Mouse (Mus musculus) gastrocnemius, adult 2 months (tissue): ENCODE measurements around the gene Slc34a3. TPM values are rescaled to one million over a fixed set of nuclear protein-coding genes. Genes with fewer than 3 reads are reported as not detected.

Source experiments
- DNase-seq: peaks from one replicate; pipeline ENCODE4 v3.0.0; 2022
- H3K27ac ChIP-seq: fragments of 200-600 bp; 2 replicates; pipeline ENCODE4 v1.8.1; 2022; ENCODE audit warnings: mild to moderate bottlenecking
- H3K4me3 ChIP-seq: fragments of 200-600 bp; 2 replicates; pipeline ENCODE4 v1.8.1; 2022; ENCODE audit warnings: mild to moderate bottlenecking, moderate library complexity
- CTCF ChIP-seq: fragments of 200-600 bp; IDR thresholded peaks from 2 replicates; pipeline ENCODE4 v1.8.1; 2022; ENCODE audit warnings: antibody characterized with exemption, mild to moderate bottlenecking, moderate library complexity
- intact Hi-C: fragments of 180-260 bp; cut with DNase I; formaldehyde crosslinking; loops from one replicate; pipeline ENCODE4 v1.15.1; 2025
- total RNA-seq, 2 experiments: library from RNA; stranded (reverse); gene quantifications; 2 replicates each; pipeline ENCODE4 v1.2.3; 2021

Slc34a3 gene
- total RNA-seq, 2 experiments from 2014 or later, result not detected

DNA sequence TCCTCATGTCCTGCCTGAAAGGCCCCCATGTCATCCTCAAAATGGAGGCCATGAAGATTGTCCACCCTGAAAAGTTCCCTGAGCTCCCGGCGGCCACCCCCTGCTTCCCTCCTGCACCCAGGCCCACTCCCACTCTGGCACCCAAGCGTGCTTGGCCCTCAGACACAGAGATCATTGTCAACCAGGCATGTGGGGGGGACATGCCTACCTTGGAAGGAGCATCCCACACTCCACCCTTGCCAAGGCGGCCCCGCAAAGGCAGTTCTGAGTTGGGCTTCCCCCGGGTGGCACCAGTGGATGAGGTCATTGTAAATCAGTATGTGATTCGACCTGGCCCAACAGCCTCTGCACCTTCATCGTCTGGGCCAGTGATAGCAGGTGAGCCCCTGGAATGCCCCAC lies 9.2 kb upstream of the Slc34a3 start:
- no peak for DNase-seq
- H3K27ac ChIP-seq, result no peak overlapping the region
- intact Hi-C loops, result no loop called here
- no peak overlapping the region for H3K4me3 ChIP-seq
- no peak for TF ChIP-seq CTCF

DNA sequence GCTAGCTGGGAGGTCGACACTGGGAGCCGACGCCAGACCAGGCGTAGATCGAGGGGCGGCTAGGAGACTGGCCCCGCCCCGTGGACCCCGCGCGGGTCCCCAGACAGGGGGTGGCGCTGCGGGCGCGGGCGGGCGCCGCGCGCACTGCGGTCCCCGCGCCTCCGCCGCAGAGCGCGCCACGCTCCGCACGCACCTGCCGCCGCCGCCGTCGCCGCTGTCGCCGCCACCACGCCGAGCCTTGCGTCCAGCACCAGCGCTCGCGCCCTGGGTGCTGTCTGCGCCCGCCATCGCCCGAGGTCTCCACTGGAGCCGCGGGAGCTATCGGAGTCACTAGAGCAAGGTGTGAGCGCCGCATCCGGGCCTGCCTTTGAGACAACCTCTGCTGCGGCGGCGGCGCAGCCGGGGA lies 7.9 kb upstream of the Slc34a3 start, which contains the start of the genes Rnf208 and Cysrt1:
Gene Rnf208 (plus strand): TSS at position 155 of the 406 bp plus-strand sequence.
Gene Cysrt1 (minus strand): TSS at position 352 of the 406 bp plus-strand sequence.
- Histone ChIP-seq H3K27ac (peak within 1 kb of the TSS; percentile 71), H3K4me3 (peak within 1 kb of the TSS; percentile 65)
- no peak for TF ChIP-seq CTCF
- intact Hi-C loops, result no loop called here
- DNase-seq, result no peak

DNA sequence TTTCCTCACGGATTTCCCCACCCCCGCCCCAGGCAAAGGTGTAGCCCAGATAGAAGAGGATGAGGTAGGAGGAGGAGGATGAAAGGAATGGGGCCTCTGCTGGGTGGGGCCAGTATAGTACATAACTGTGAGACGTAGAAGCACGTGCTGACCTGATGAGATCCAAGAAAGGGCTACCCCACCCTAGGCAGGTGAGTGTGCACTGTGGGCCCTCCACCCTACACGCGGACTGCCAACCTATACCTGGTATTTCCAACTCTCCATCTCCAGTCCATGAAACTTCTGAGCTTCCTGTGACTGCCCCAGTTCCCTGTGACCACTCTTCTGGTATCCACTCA lies 7.2 kb upstream of the Slc34a3 start:
- DNase-seq, result no peak
- no peak for TF ChIP-seq CTCF
- intact Hi-C loops, result no loop called here
- Histone ChIP-seq H3K4me3 (peak overlapping the region; percentile 65), H3K27ac (no peak overlapping the region)

DNA sequence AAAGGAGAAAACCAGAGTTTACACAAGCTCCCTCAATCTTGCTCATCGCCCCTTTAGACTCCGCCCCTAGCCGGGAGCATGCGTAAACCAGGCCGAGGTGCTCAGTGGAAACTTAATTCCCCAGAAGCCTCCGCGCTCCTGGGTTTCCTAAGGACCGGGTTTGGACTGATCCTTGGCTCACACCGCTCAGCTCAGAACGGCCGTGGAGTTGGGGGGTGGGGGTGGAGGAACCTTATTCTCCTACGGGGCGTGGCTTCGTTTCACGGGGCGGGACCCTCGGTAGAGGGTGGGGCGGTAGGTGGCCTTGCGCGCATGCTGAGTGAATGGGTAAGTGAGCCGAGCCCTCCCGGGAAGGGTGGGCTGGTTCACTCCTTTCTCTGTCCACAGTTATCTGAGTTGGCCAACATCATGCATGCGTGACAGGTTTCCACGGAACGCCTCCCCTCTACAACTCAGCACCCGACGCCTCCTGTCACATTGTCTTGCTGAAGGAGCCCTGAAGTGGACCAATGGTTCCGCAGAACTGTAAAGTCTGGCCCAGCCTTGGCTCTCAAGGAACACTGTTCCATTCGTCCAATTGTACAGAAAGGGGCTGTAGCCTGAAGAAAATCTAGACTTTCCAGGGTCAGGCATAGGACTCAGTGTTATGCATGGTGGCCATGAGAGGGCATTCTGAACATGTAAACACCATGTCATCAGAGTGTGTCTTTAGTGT lies 6.7 kb upstream of the Slc34a3 start:
- TF ChIP-seq CTCF, result no peak
- intact Hi-C loops, result no loop called here
- H3K4me3 ChIP-seq, result peak overlapping the region; percentile 65
- H3K27ac ChIP-seq, result peak overlapping the region; percentile 71
- peak; percentile 80 for DNase-seq

DNA sequence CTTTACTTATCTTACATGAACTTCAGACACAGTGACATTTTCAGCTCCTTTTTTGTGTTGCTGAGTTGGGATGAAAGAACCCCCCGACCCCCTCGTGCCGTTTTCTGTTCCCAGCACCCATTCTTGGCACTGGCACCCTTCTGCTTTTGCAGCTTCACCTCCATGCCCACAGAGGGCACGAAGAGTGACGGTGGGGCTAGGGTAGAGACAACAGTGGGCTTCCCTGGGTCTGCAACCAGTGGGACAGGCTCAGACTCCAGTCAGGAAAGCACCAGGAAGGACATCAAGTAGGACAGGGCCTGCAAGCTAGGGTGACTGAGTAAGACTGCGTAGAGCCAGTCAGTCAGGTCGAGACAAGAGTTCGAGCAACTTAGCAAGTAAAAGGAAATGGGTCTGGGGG lies 6.1 kb upstream of the Slc34a3 start:
- Histone ChIP-seq H3K27ac (peak overlapping the region; percentile 71), H3K4me3 (peak overlapping the region; percentile 65)
- intact Hi-C loops, result no loop called here
- DNase-seq, result no peak
- TF ChIP-seq CTCF, result no peak

DNA sequence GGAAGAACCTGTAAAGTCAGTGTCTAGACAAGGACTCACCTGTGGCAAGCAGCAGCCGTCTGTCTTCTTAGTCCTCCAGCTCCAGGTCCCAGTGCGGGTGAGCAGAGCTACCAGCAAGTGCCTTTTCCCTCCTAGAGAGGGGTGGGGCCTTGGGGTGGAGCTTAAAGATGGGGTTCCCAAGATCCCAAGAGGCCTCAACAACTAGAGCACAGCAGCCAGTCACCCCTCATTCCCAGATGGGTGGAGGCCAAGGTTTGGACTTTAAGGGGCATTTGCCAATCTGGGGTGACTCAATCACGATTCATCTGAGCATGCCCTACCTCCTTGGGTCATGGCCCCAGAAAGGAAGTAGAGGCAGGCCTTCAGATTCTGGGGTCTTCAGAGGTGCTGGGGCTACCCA lies 5.6 kb upstream of the Slc34a3 start:
- intact Hi-C loops, result no loop called here
- no peak overlapping the region for H3K27ac ChIP-seq

DNA sequence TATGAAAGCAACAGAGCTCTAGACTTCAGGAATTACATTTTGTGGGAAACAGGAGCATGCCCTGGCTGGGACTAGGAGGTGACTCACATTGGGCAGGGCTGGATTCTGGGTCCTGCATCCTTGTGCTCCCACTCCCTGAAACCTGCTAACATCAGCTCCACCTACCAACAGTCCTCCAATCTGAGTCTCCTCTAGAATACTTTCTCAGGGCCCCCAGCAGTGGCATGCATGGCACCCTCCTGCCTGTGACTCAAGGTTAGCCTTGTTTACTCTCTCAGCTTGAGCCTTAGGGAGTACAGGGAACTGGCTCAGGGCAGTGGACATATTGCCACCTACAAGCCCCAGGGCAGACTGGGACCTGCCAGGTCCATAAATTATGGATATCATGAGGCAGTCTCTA lies 3.9 kb upstream of the Slc34a3 start:
- intact Hi-C loops, result no loop called here
- H3K4me3 ChIP-seq, result no peak overlapping the region
- no peak for TF ChIP-seq CTCF

More for the DNA sequence above, 5.6 kb upstream of the Slc34a3 start:
- no peak for TF ChIP-seq CTCF
- H3K4me3 ChIP-seq, result no peak overlapping the region
- DNase-seq, result no peak

DNA sequence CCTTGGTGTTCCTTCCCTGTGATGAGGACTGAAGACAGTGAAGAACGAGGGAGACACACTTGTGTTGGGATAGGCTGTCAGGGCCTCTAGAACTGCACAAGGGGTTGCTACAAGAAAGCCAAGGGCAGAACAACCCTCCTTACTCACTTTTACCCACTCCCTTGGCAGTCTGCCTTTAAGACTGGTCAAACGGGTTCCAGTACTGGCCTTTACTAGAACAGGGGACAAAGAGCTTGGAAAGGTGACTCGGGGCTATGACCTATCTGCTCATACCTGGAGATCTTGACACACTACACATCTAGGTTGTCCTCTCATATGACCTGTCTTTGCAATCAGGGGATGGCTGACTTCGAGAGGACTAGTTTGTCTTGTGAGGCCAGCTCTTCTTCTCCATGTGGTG lies 3.4 kb upstream of the Slc34a3 start:
- Histone ChIP-seq H3K4me3 (no peak overlapping the region), H3K27ac (no peak overlapping the region)
- intact Hi-C loops, result no loop called here
- no peak for DNase-seq
- TF ChIP-seq CTCF, result no peak

More for the DNA sequence above, 3.9 kb upstream of the Slc34a3 start:
- no peak for DNase-seq
- H3K27ac ChIP-seq, result no peak overlapping the region

DNA sequence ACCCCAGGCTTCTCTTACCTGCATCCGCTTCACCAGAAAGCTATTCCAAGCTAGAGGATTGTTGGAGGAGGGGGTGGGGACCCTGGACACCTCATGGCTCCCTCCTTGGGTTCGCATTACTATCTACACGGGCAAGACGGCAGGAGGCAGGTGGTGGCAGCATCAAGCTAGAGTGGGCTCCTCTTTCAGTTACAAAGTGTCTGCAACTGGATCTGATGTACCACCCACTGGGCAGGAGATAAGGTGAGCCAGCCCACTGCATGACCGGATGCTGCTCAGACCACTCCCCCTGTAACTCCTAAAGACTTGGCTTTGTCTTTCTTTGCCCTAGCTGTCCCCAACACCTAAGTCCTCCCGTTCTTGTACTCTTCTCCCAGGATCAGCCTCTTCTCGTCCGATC lies 2.5 kb upstream of the Slc34a3 start, which contains the start of gene Rnf224:
Gene Rnf224 (minus strand): TSS at position 174 of the 400 bp plus-strand sequence.
- no peak for TF ChIP-seq CTCF
- no peak for DNase-seq
- intact Hi-C loops, result no loop called here
- no peak within 1 kb of the TSS for H3K4me3 ChIP-seq
- H3K27ac ChIP-seq, result no peak within 1 kb of the TSS

DNA sequence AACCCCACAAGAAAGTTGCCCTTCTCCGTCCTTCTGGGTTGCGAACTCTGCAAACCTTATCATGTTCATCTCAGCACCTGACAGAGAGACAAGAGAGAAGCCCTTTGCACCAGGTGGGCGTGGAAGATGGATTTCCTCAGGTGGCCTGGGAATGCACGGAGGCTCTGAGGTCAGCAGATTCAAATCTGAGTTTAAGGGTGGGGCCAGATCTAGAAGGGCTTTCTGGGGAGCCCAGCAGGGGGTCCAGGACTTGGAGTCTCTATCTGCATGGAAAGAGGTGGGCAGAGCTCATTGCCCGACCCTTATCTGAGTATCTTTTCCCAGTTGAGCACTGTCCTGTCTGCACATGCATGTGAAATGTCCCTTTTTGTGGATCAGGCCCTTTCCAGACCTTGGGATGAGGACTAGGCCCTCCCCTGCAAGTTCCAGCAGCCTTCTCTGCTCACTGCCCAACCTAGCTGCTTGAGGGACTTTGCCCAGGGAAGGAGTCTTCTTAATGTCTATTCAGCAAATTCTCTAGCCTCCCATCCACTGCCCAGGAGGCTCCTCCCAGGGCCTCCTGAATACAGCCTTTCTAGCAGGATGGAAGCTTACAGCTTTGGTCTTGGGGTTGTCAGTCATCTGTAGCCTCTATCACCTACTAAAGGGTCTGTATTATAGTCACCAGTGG lies 522 bp upstream of the Slc34a3 start:
- no peak for DNase-seq
- no peak overlapping the region for H3K27ac ChIP-seq
- intact Hi-C loops, result no loop called here
- no peak overlapping the region for H3K4me3 ChIP-seq
- no peak for TF ChIP-seq CTCF

DNA sequence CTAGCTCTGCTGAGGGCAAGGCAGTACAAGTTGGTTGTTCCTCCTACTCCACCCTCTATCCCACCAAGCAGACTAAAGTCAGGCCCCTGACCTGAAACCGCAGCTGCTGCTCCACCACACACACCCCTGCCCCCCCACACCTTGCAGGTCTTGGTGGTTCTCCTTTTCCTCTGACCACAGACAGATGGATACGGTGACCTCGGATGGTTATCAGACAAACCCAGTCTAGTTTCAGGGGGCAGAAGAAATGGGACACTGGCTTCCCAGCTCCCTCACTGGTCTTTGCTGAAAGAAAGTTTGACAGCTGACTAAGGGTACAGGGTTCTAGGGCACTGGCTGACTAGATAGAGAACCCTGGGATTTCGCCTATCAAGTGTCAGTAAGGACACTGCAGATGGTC lies 743 bp downstream of the Slc34a3 start:
- H3K4me3 ChIP-seq, result no peak overlapping the region
- no peak for DNase-seq
- H3K27ac ChIP-seq, result no peak overlapping the region
- intact Hi-C loops, result no loop called here
- TF ChIP-seq CTCF, result no peak

DNA sequence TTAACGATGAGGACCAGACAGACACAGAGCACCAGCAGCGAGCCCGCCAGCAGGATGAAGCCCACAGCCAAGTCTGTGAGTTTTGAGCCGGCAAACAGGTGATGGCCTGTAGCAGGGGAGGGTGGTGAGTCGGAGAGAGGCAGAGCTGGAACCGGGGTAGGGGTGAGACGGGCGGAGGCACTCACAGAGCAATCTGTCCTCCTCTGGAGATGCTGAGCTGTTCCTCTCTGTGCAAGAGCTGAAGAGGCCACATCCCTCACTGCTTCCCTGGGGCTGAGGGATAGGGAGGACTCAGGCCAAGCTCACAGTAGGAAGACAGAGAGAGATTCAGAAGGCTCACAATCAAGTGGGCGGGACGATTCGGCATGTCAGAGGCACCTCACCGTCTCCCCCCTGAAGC lies 3.1 kb downstream of the Slc34a3 start:
- no peak for TF ChIP-seq CTCF
- H3K27ac ChIP-seq, result no peak overlapping the region
- DNase-seq, result no peak
- intact Hi-C loops, result no loop called here
- H3K4me3 ChIP-seq, result no peak overlapping the region

DNA sequence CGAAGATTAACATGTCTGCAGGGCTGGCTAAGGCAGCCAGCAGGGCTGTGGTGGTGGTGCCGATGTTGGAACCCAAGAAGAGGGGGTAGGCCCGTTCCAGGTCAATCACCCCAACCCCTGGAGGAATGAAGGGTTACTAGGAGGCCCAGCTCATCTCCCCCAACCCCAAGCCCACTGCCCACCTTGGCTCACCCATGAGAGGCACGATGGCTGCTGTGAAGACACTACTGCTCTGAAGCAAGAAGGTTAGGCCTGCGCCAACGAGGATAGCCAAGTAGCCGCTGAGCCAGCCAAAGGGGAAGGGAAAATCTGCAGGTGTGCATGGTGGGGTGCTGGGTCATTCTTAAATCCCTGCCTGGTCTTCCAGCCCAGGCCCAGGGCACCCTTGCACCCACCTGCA lies 3.6 kb downstream of the Slc34a3 start:
- intact Hi-C loops, result no loop called here
- DNase-seq, result no peak
- no peak for TF ChIP-seq CTCF
- Histone ChIP-seq H3K4me3 (no peak overlapping the region), H3K27ac (no peak overlapping the region)

DNA sequence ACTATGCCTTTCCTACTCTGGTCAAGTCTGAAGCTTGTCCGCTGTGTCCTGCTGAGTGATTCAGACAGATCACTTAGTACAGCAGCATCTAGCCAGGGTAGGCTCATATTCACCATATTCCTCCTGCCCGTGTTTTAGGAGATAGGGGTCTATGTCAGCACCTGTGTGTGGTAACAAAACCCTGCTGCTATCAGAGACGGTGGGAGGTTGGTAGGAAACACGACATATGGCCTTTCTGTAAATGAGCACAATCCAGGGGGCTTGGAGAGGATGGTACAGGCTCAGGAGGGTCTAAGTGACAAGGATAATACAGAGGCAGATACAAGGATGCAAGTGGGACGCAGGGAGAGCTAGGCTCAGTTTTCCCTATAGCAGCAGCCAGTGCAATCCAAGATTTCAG lies 4.6 kb downstream of the Slc34a3 start:
- no peak overlapping the region for H3K4me3 ChIP-seq
- intact Hi-C loops, result loop anchor here (5.0 kb wide), 1 partner anchor 63 kb away; no protein-coding TSS in a partner anchor
- no peak for DNase-seq
- TF ChIP-seq CTCF, result no peak
- H3K27ac ChIP-seq, result peak overlapping the region; percentile 98; the same call in 1 of the 2 replicates
